Mouse (Mus musculus) liver, embryonic 14.5 days (tissue): ENCODE measurements around the gene Kif17. TPM values are rescaled to one million over a fixed set of nuclear protein-coding genes. Genes with fewer than 3 reads are reported as not detected.
A peak's percentile ranks its signal among the peaks of the same experiment; 100 is the strongest.

Experiments
- ATAC-seq: fragments of 200-750 bp; cut with Nextera tagmentation; 2 replicates; pipeline ENCODE4 v1.8.0; 2017; ENCODE audit warnings: moderate number of reproducible peaks, mild to moderate bottlenecking, moderate library complexity; ENCODE audit not compliant: insufficient read depth
- DNase-seq, 3 experiments: peaks; one replicate each; pipeline ENCODE4 v3.0.0-alpha.2; 2012 to 2013; ENCODE audit warnings: low read depth in 3 of 3, low spot score in 3 of 3
- H3K27ac ChIP-seq: fragments of 300-500 bp; sonication (generic); 2 replicates; pipeline ENCODE4 v1.5.1; 2014; ENCODE audit warnings: moderate library complexity, mild to moderate bottlenecking, control low read depth, inconsistent platforms
- H3K27me3 ChIP-seq: fragments of 300-500 bp; sonication (generic); 2 replicates; pipeline ENCODE4 v1.6.1; 2014; ENCODE audit warnings: mild to moderate bottlenecking, low read length, moderate library complexity; ENCODE audit not compliant: control insufficient read depth, insufficient read depth
- H3K36me3 ChIP-seq: fragments of 300-500 bp; sonication (generic); replicated peaks from 2 replicates; pipeline ENCODE4 v1.6.1; 2014; ENCODE audit warnings: low read depth; ENCODE audit not compliant: control insufficient read depth, insufficient read depth
- H3K4me1 ChIP-seq, 2 experiments: fragments of 200-500 bp in 1 of 2; fragments of 300-500 bp in 1 of 2; sonication (generic) in 1 of 2; replicated peaks; 2 replicates each; pipeline ENCODE4 v1.6.1; 2012 to 2014; ENCODE audit warnings: antibody characterized with exemption in 1 of 2, inconsistent platforms in 1 of 2, low read length in 1 of 2; ENCODE audit not compliant: control insufficient read depth in 2 of 2, insufficient read depth in 2 of 2
- H3K4me2 ChIP-seq: fragments of 300-500 bp; sonication (generic); 2 replicates; pipeline ENCODE4 v1.6.1; 2014; ENCODE audit warnings: low read depth, mild to moderate bottlenecking, control low read depth, moderate library complexity
- H3K4me3 ChIP-seq, 2 experiments: fragments of 200-500 bp in 1 of 2; fragments of 300-500 bp in 1 of 2; sonication (generic) in 1 of 2; 2 replicates each; pipeline ENCODE4 v1.5.1; 2012 to 2014; ENCODE audit warnings: low read depth in 2 of 2, low read length in 2 of 2, mild to moderate bottlenecking in 2 of 2, control low read depth in 1 of 2, inconsistent platforms in 1 of 2, moderate library complexity in 1 of 2; ENCODE audit not compliant: insufficient read depth in 1 of 2
- H3K9ac ChIP-seq: fragments of 300-500 bp; sonication (generic); replicated peaks from 2 replicates; pipeline ENCODE4 v1.6.1; 2014; ENCODE audit warnings: mild to moderate bottlenecking, control low read depth, moderate library complexity
- H3K9me3 ChIP-seq: fragments of 300-500 bp; sonication (generic); 2 replicates; pipeline ENCODE4 v1.6.1; 2016; ENCODE audit warnings: low read length, mixed read lengths; ENCODE audit not compliant: control insufficient read depth
- CTCF ChIP-seq: IDR thresholded peaks from 2 replicates; pipeline ENCODE4 v1.5.1; 2016; ENCODE audit warnings: antibody characterized with exemption, low read depth, control low read depth
- EP300 ChIP-seq: IDR thresholded peaks from 2 replicates; pipeline ENCODE4 v1.6.1; 2016; ENCODE audit warnings: antibody characterized with exemption, low read depth
- WGBS: fragments of 180-500 bp; shearing (Covaris S2); extraction: QIAGEN DNeasy Blood & Tissue Kit; methylation state at CpG from one replicate; pipeline ENCODE4 v1.1.7; 2014; ENCODE audit not compliant: insufficient replicate concordance; 5-methylcytosine and 5-hydroxymethylcytosine counted together
- polyA plus RNA-seq, 2 experiments: library from polyadenylated mRNA; depleted of rRNA in 1 of 2; stranded (reverse) in 1 of 2; unstranded in 1 of 2; fragments of >200 nt; fragmentation: Nextera tagmentation in 1 of 2; extraction: Ambion mirVana in 1 of 2; gene quantifications; 2 replicates each; pipeline versions ENCODE4 v1.2.1 to v1.2.3; 2012 to 2014

The Kif17 gene
- polyA plus RNA-seq, 2 experiments = 0.06 to 0.19 TPM

DNA sequence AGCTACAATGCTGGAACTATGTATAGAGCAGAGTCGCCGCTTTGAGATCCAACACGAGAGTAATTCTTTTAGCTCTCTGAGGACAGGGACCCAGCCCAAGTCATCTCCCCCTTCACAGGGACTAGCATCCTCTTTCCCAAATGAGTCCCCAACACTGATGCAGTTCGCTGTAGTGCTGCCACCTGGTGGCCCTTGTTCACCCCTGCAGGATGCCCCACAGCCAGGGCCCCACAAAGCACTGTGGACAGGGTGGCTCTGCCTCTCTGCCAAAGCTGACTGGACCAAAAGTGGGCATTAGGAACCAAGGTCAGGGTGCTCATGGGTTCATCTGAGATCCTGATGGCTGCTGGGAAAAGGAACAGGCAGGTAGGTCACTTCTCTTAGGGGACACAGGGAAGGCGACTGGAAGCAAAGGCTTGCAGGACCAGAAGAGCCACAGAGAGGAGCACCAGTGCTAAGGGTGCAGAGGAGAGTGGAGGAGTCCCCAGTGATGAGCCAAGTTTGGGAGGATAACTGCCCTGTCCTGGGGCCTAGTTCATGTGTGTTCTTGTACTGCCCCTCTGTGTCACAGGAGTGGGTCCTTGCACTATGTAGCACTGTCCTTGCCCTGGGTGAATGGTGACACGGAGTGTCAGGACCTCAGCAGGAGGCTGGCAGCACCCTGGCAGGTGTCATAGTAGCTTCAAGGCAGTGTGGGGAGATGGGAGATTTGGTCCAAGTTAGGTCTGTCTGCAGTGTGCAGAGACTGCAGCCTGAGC, 68.5 kb downstream of the Kif17 start:
- Histone ChIP-seq H3K4me1 (no peaks in the 10 kb centered on the region), H3K27me3 (no peaks in the 10 kb centered on the region), H3K27ac (no peak overlapping the region), H3K4me3 (no peak overlapping the region), H3K9me3 (no peaks in the 10 kb centered on the region), H3K36me3 (0 out of 2 replicates have a peak, but pooled peaks cover 3% of the 10 kb centered on the region), H3K4me2 (no peak overlapping the region), H3K9ac (no peak overlapping the region)
- DNase-seq (no peak), ATAC-seq (peak; percentile 43; the same call in 1 of the 2 replicates)
- TF ChIP-seq EP300 = no peak
- TF ChIP-seq CTCF = peak; percentile 94
- 46% methylated on average over 6 of the region's 6 CpGs for WGBS

GRCm38 (mm10) chr4:138319508-138319907, 69.3 kb downstream of the Kif17 start:
- TF ChIP-seq CTCF = peak; percentile 100
- TF ChIP-seq EP300 = no peak
- no peaks in the 10 kb centered on the region for H3K4me1 ChIP-seq
- no peak overlapping the region for H3K27ac ChIP-seq
- H3K9me3 ChIP-seq = no peaks in the 10 kb centered on the region
- H3K4me2 ChIP-seq = no peak overlapping the region
- H3K27me3 ChIP-seq = no peaks in the 10 kb centered on the region
- DNase-seq (peak; percentile 54 to 62 (median 59)), ATAC-seq (peak; percentile 34; the same call in 1 of the 2 replicates)
- H3K36me3 ChIP-seq = no peaks in the 10 kb centered on the region
- no peak overlapping the region for H3K4me3 ChIP-seq
- H3K9ac ChIP-seq = no peak overlapping the region
- WGBS = 28% methylated on average over 10 of the region's 10 CpGs

GRCm38 (mm10) chr4:138320711-138321110, 70.5 kb downstream of the Kif17 start:
- ATAC-seq = no peak
- Histone ChIP-seq H3K27ac (no peak overlapping the region), H3K4me2 (no peak overlapping the region), H3K4me3 (no peak overlapping the region), H3K4me1 (peaks cover 5% of the 10 kb centered on the region in 2 experiments; a peak in 2 of 4 replicates), H3K9ac (no peak overlapping the region), H3K36me3 (no peaks in the 10 kb centered on the region), H3K27me3 (no peaks in the 10 kb centered on the region), H3K9me3 (no peaks in the 10 kb centered on the region)
- DNase-seq = no peak
- WGBS = 62% methylated on average over 11 of the region's 11 CpGs
- TF ChIP-seq CTCF (no peak), EP300 (no peak)

DNA sequence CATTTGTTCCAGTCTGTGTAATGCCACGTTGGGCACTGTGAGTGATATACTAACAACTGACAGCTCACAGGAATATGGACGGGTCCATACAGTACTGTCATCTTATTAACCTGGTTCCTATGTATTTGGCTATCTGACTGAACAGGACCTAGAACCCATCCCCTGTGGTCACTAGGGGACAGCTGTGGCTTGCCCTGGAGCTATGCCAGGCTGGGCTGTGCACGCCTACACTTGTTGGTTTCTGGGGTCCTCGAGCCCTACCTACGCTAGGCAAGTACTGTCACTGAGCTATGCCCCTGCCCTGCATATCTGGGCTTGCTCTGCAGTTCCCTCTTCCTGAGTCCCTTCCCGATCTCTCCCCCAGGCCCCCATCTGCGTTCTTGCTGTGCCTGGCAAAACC, 71.3 kb downstream of the Kif17 start:
- peaks cover 6 to 8% of the 10 kb centered on the region in 2 experiments for H3K4me1 ChIP-seq
- ATAC-seq (no peak), DNase-seq (no peak)
- TF ChIP-seq CTCF = no peak
- TF ChIP-seq EP300 = no peak
- no peak overlapping the region for H3K9ac ChIP-seq
- H3K4me3 ChIP-seq = no peak overlapping the region
- H3K36me3 ChIP-seq = no peaks in the 10 kb centered on the region
- no peaks in the 10 kb centered on the region for H3K27me3 ChIP-seq
- 64% methylated on average over 7 of the region's 7 CpGs for WGBS
- H3K4me2 ChIP-seq = no peak overlapping the region
- H3K27ac ChIP-seq = no peak overlapping the region
- no peaks in the 10 kb centered on the region for H3K9me3 ChIP-seq

GRCm38 (mm10) chr4:138322692-138323091, 72.5 kb downstream of the Kif17 start:
- H3K9me3 ChIP-seq = no peaks in the 10 kb centered on the region
- H3K27ac ChIP-seq = no peak overlapping the region
- ATAC-seq = no peak
- peaks cover 9% of the 10 kb centered on the region in 2 experiments for H3K4me1 ChIP-seq
- H3K27me3 ChIP-seq = no peaks in the 10 kb centered on the region
- no peak for DNase-seq
- H3K36me3 ChIP-seq = no peaks in the 10 kb centered on the region
- 67% methylated on average over 4 of the region's 4 CpGs for WGBS
- TF ChIP-seq CTCF = no peak
- no peak for TF ChIP-seq EP300
- no peak overlapping the region for H3K4me2 ChIP-seq
- H3K4me3 ChIP-seq = no peak overlapping the region
- no peak overlapping the region for H3K9ac ChIP-seq
